Mouse (Mus musculus): ENCODE results near the gene Ralgps2. TPM values are rescaled to one million over a fixed set of nuclear protein-coding genes. Genes with fewer than 3 reads are reported as not detected.

The Ralgps2 gene
- polyA plus RNA-seq, 1 experiment, result 20.3 TPM

GRCm38 (mm10) chr1:156963871-156964585, 24.6 kb upstream of the Ralgps2 start:
- no peak overlapping the region for H3K27ac ChIP-seq (ENCODE audit: insufficient read depth, low read length)
- peak in 1 of 2 experiments; percentile 12 for DNase-seq
- 13% methylated on average over 7 of the region's 7 CpGs for WGBS

GRCm38 (mm10) chr1:156961481-156962265, 22.2 kb upstream of the Ralgps2 start:
- Histone ChIP-seq H3K4me1 (ENCODE audit: control insufficient read depth, insufficient read depth, low read length) (no peaks in the 10 kb centered on the region), H3K4me3 (replicated peaks; ENCODE audit: insufficient read depth, low read depth, low read length) (no peak overlapping the region), H3K27ac (ENCODE audit: insufficient read depth, low read length) (no peak overlapping the region), H3K27me3 (ENCODE audit: control insufficient read depth, insufficient read depth, low read length) (no peaks in the 10 kb centered on the region)
- WGBS, result 69% methylated on average over 8 of the region's 8 CpGs
- no peak for DNase-seq
- TF ChIP-seq CTCF (IDR thresholded peaks at IDR 0.05; ENCODE audit: borderline replicate concordance, insufficient read depth, low read depth, low read length) (no peak), POLR2A (IDR thresholded peaks at IDR 0.05; ENCODE audit: borderline replicate concordance, insufficient read depth, low read length) (no peak)

More at GRCm38 (mm10) chr1:156963871-156964585, 24.6 kb upstream of the Ralgps2 start:
- H3K27me3 ChIP-seq (ENCODE audit: control insufficient read depth, insufficient read depth, low read length), result no peaks in the 10 kb centered on the region
- no peaks in the 10 kb centered on the region for H3K4me1 ChIP-seq (ENCODE audit: control insufficient read depth, insufficient read depth, low read length)
- no peak overlapping the region for H3K4me3 ChIP-seq (replicated peaks; ENCODE audit: insufficient read depth, low read depth, low read length)
- TF ChIP-seq CTCF (IDR thresholded peaks at IDR 0.05; ENCODE audit: borderline replicate concordance, insufficient read depth, low read depth, low read length), result no peak
- no peak for TF ChIP-seq POLR2A (IDR thresholded peaks at IDR 0.05; ENCODE audit: borderline replicate concordance, insufficient read depth, low read length)

- WGBS, result 89% methylated on average over 5 of the region's 5 CpGs
- no peak for DNase-seq
- Histone ChIP-seq H3K27me3 (ENCODE audit: control insufficient read depth, insufficient read depth, low read length) (no peaks in the 10 kb centered on the region), H3K27ac (ENCODE audit: insufficient read depth, low read length) (no peak overlapping the region), H3K4me1 (ENCODE audit: control insufficient read depth, insufficient read depth, low read length) (no peaks in the 10 kb centered on the region), H3K4me3 (replicated peaks; ENCODE audit: insufficient read depth, low read depth, low read length) (no peak overlapping the region)
- TF ChIP-seq POLR2A (IDR thresholded peaks at IDR 0.05; ENCODE audit: borderline replicate concordance, insufficient read depth, low read length) (no peak), CTCF (IDR thresholded peaks at IDR 0.05; ENCODE audit: borderline replicate concordance, insufficient read depth, low read depth, low read length) (no peak)
Measured at GRCm38 (mm10) chr1:156959004-156959403, 19.6 kb upstream of the Ralgps2 start.

GRCm38 (mm10) chr1:156957360-156957759, 17.9 kb upstream of the Ralgps2 start:
- H3K27me3 ChIP-seq (ENCODE audit: control insufficient read depth, insufficient read depth, low read length), result no peaks in the 10 kb centered on the region
- DNase-seq, result no peak
- 71% methylated on average over 3 of the region's 3 CpGs for WGBS
- no peaks in the 10 kb centered on the region for H3K4me1 ChIP-seq (ENCODE audit: control insufficient read depth, insufficient read depth, low read length)
- TF ChIP-seq POLR2A (IDR thresholded peaks at IDR 0.05; ENCODE audit: borderline replicate concordance, insufficient read depth, low read length) (no peak), CTCF (IDR thresholded peaks at IDR 0.05; ENCODE audit: borderline replicate concordance, insufficient read depth, low read depth, low read length) (no peak)
- H3K27ac ChIP-seq (ENCODE audit: insufficient read depth, low read length), result no peak overlapping the region
- H3K4me3 ChIP-seq (replicated peaks; ENCODE audit: insufficient read depth, low read depth, low read length), result no peak overlapping the region

- no peak for DNase-seq
- Histone ChIP-seq H3K4me1 (ENCODE audit: control insufficient read depth, insufficient read depth, low read length) (no peaks in the 10 kb centered on the region), H3K4me3 (replicated peaks; ENCODE audit: insufficient read depth, low read depth, low read length) (no peak overlapping the region), H3K27me3 (ENCODE audit: control insufficient read depth, insufficient read depth, low read length) (no peaks in the 10 kb centered on the region), H3K27ac (ENCODE audit: insufficient read depth, low read length) (no peak overlapping the region)
- WGBS, result 80% methylated on average over 17 of the region's 17 CpGs
- TF ChIP-seq POLR2A (IDR thresholded peaks at IDR 0.05; ENCODE audit: borderline replicate concordance, insufficient read depth, low read length), result no peak
- no peak for TF ChIP-seq CTCF (IDR thresholded peaks at IDR 0.05; ENCODE audit: borderline replicate concordance, insufficient read depth, low read depth, low read length)
Measured at GRCm38 (mm10) chr1:156955926-156956760, 16.7 kb upstream of the Ralgps2 start.

- no peak overlapping the region for H3K27ac ChIP-seq (ENCODE audit: insufficient read depth, low read length)
- H3K4me3 ChIP-seq (replicated peaks; ENCODE audit: insufficient read depth, low read depth, low read length), result no peak overlapping the region
- no peaks in the 10 kb centered on the region for H3K27me3 ChIP-seq (ENCODE audit: control insufficient read depth, insufficient read depth, low read length)
- TF ChIP-seq CTCF (IDR thresholded peaks at IDR 0.05; ENCODE audit: borderline replicate concordance, insufficient read depth, low read depth, low read length), result no peak
- no peak for TF ChIP-seq POLR2A (IDR thresholded peaks at IDR 0.05; ENCODE audit: borderline replicate concordance, insufficient read depth, low read length)
- no peak for DNase-seq
- 96% methylated on average over 12 of the region's 12 CpGs for WGBS
- H3K4me1 ChIP-seq (ENCODE audit: control insufficient read depth, insufficient read depth, low read length), result no peaks in the 10 kb centered on the region
Measured at GRCm38 (mm10) chr1:156954216-156954615, 14.8 kb upstream of the Ralgps2 start.

GRCm38 (mm10) chr1:156950354-156950753, 10.9 kb upstream of the Ralgps2 start:
- Histone ChIP-seq H3K27me3 (ENCODE audit: control insufficient read depth, insufficient read depth, low read length) (no peaks in the 10 kb centered on the region), H3K27ac (ENCODE audit: insufficient read depth, low read length) (no peak overlapping the region), H3K4me3 (replicated peaks; ENCODE audit: insufficient read depth, low read depth, low read length) (no peak overlapping the region), H3K4me1 (ENCODE audit: control insufficient read depth, insufficient read depth, low read length) (no peaks in the 10 kb centered on the region)
- no peak for TF ChIP-seq CTCF (IDR thresholded peaks at IDR 0.05; ENCODE audit: borderline replicate concordance, insufficient read depth, low read depth, low read length)
- TF ChIP-seq POLR2A (IDR thresholded peaks at IDR 0.05; ENCODE audit: borderline replicate concordance, insufficient read depth, low read length), result no peak
- DNase-seq, result no peak
- 58% methylated on average over 5 of the region's 5 CpGs for WGBS
